Mouse (Mus musculus) cerebellum, postnatal 14 days (tissue): ENCODE data around the gene Dennd4b.
"Not testable (repeated sequence)": the region's sequence is repeated elsewhere in the genome, so short reads cannot be mapped to it uniquely, and the experiment has no call there.

Experiments
- DNase-seq, 2 experiments: peaks; one replicate each; pipeline ENCODE4 v3.0.0; 2021; ENCODE audit warnings: mixed read lengths in 2 of 2

Dennd4b gene

GRCm38 (mm10) chr3:90265034-90265931 lies at the start of gene Dennd4b:
Gene Dennd4b (plus strand): TSS chr3:90265185.
- DNase-seq, result peak; percentile 94 to 97

GRCm38 (mm10) chr3:90215825-90216380 lies 49.1 kb upstream of the Dennd4b start:
- no peak for DNase-seq

- DNase-seq, result peak; percentile 77 to 78
Observed at GRCm38 (mm10) chr3:90220088-90220487, 44.9 kb upstream of the Dennd4b start.

- DNase-seq, result peak; percentile 58 to 61
Observed at GRCm38 (mm10) chr3:90220531-90220951, 44.4 kb upstream of the Dennd4b start.

- DNase-seq, result no peak
Observed at GRCm38 (mm10) chr3:90221123-90221522, 43.9 kb upstream of the Dennd4b start.

- no peak for DNase-seq
Observed at GRCm38 (mm10) chr3:90222455-90222854, 42.5 kb upstream of the Dennd4b start.

- DNase-seq, result no peak
Observed at GRCm38 (mm10) chr3:90222941-90223340, 42.0 kb upstream of the Dennd4b start.

GRCm38 (mm10) chr3:90224331-90224730 lies 40.7 kb upstream of the Dennd4b start:
- no peak for DNase-seq

- DNase-seq, result no peak
Observed at GRCm38 (mm10) chr3:90231075-90231474, 33.9 kb upstream of the Dennd4b start.

GRCm38 (mm10) chr3:90231507-90232333 lies 33.3 kb upstream of the Dennd4b start, which contains the start of gene Jtb:
Gene Jtb (plus strand): TSS chr3:90231597.
- peak; percentile 92 to 93 for DNase-seq

- DNase-seq, result no peak
Observed at GRCm38 (mm10) chr3:90241251-90241650, 23.7 kb upstream of the Dennd4b start.

- no peak for DNase-seq
Observed at GRCm38 (mm10) chr3:90241669-90242358, 23.2 kb upstream of the Dennd4b start.

GRCm38 (mm10) chr3:90242984-90243775 lies 21.8 kb upstream of the Dennd4b start, which contains the start of gene Creb3l4:
Gene Creb3l4 (minus strand): TSS chr3:90243512.
- no peak for DNase-seq

- DNase-seq, result no peak
Observed at GRCm38 (mm10) chr3:90245406-90245805, 19.6 kb upstream of the Dennd4b start.

GRCm38 (mm10) chr3:90247630-90247959 lies 17.4 kb upstream of the Dennd4b start:
- DNase-seq, result no peak

- DNase-seq, result peak; percentile 93 to 95
Observed at GRCm38 (mm10) chr3:90247960-90248745, 16.8 kb upstream of the Dennd4b start, which contains the start of gene Slc39a1. Gene Slc39a1 (plus strand): TSS chr3:90248172.

- DNase-seq, result peak in 1 of 2 experiments; percentile 42
Observed at GRCm38 (mm10) chr3:90248746-90249100, 16.3 kb upstream of the Dennd4b start.

GRCm38 (mm10) chr3:90250791-90251190 lies 14.2 kb upstream of the Dennd4b start:
- no peak for DNase-seq

- DNase-seq, result not testable (repeated sequence)
Observed at GRCm38 (mm10) chr3:90251731-90252226, 13.2 kb upstream of the Dennd4b start.

- peak in 1 of 2 experiments; percentile 43 for DNase-seq
Observed at GRCm38 (mm10) chr3:90252659-90253058, 12.3 kb upstream of the Dennd4b start.

GRCm38 (mm10) chr3:90253174-90253573 lies 11.8 kb upstream of the Dennd4b start:
- peak in 1 of 2 experiments; percentile 1 for DNase-seq
